Mouse (Mus musculus) forebrain, postnatal 0 days (tissue): ENCODE measurements around the gene Lgi2. TPM values are rescaled to one million over a fixed set of nuclear protein-coding genes. Genes with fewer than 3 reads are reported as not detected.

Source experiments
- ATAC-seq: fragments of 200-750 bp; cut with Nextera tagmentation; 2 replicates; pipeline ENCODE4 v1.8.0; 2017; ENCODE audit warnings: mild to moderate bottlenecking, moderate library complexity
- DNase-seq: peaks from one replicate; pipeline ENCODE4 v3.0.0-alpha.2; 2015
- H3K27ac ChIP-seq: fragments of 300-500 bp; sonication (generic); 2 replicates; pipeline ENCODE4 v1.5.1; 2014; ENCODE audit warnings: low read depth, mild to moderate bottlenecking, antibody characterized with exemption, low read length, moderate library complexity, mixed read lengths
- H3K27me3 ChIP-seq: fragments of 300-500 bp; sonication (generic); 2 replicates; pipeline ENCODE4 v1.6.1; 2014; ENCODE audit warnings: mild to moderate bottlenecking, low read length, mixed read lengths; ENCODE audit not compliant: insufficient read depth
- H3K36me3 ChIP-seq: fragments of 300-500 bp; sonication (generic); 2 replicates; pipeline ENCODE4 v1.6.1; 2014; ENCODE audit warnings: mild to moderate bottlenecking, moderate library complexity; ENCODE audit not compliant: insufficient read depth
- H3K4me1 ChIP-seq: fragments of 300-500 bp; sonication (generic); 2 replicates; pipeline ENCODE4 v1.6.1; 2014; ENCODE audit warnings: antibody characterized with exemption; ENCODE audit not compliant: insufficient read depth
- H3K4me2 ChIP-seq: fragments of 300-500 bp; sonication (generic); 2 replicates; pipeline ENCODE4 v1.6.1; 2014; ENCODE audit warnings: low read depth, mild to moderate bottlenecking, moderate library complexity
- H3K4me3 ChIP-seq: fragments of 300-500 bp; sonication (generic); 2 replicates; pipeline ENCODE4 v1.5.1; 2014; ENCODE audit warnings: low read depth, low read length, mixed read lengths
- H3K9ac ChIP-seq: fragments of 300-500 bp; sonication (generic); 2 replicates; pipeline ENCODE4 v1.6.1; 2014; ENCODE audit warnings: mild to moderate bottlenecking
- H3K9me3 ChIP-seq: fragments of 300-500 bp; sonication (generic); 2 replicates; pipeline ENCODE4 v1.6.1; 2016; ENCODE audit warnings: low read length
- CTCF ChIP-seq: sonication (generic); IDR thresholded peaks from 2 replicates; pipeline ENCODE4 v1.5.1; 2016; ENCODE audit warnings: antibody characterized with exemption, control low read depth, low read depth
- WGBS: fragments of 180-500 bp; shearing (Covaris S2); extraction: QIAGEN DNeasy Blood & Tissue Kit; methylation state at CpG from one replicate; pipeline ENCODE4 v1.1.7; 2014; 5-methylcytosine and 5-hydroxymethylcytosine counted together
- polyA plus RNA-seq: library from polyadenylated mRNA; unstranded; fragments of >200 nt; fragmentation: Nextera tagmentation; extraction: Ambion mirVana; gene quantifications from 2 replicates; pipeline ENCODE4 v1.2.1, GENCODE M21; 2015
- total RNA-seq: library from RNA; depleted of rRNA; stranded (reverse); fragments of >200 nt; gene quantifications from 2 replicates; pipeline ENCODE4 v1.2.3, GENCODE M21; 2014

The Lgi2 gene
- total and polyA plus RNA-seq, 2 experiments from 2014 or later, result 6.1 to 15.1 TPM

DNA sequence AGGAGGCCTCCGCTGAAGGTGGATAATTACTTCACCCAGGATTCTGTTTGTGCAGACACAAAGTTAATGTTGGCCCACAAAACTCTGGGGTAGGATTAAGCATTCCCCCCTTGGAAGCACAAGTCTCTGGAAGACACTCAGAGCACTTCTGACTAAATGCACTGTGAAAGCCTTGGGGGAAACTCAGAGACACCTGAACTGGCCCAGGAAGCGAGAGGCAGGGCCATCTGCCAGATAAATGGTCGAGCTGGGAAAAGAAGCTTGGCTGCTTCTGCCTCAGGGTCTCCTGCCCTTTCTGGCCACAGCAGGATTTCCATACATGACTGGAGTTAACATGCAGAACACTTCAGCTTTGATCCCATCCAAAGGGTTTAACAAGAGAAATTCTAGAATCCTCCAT is 1.9 kb downstream of the Lgi2 start:
- Histone ChIP-seq H3K27me3 (peaks cover 6% of the 10 kb centered on the region), H3K9me3 (no peaks in the 10 kb centered on the region), H3K4me3 (no peak overlapping the region), H3K36me3 (no peaks in the 10 kb centered on the region), H3K27ac (no peak overlapping the region), H3K4me1 (no peaks in the 10 kb centered on the region), H3K9ac (no peak overlapping the region), H3K4me2 (peak overlapping the region; percentile 96; the same call in 1 of the 2 replicates)
- WGBS, result 38% methylated on average over 3 of the region's 3 CpGs
- DNase-seq (no peak), ATAC-seq (no peak)
- TF ChIP-seq CTCF, result no peak

DNA sequence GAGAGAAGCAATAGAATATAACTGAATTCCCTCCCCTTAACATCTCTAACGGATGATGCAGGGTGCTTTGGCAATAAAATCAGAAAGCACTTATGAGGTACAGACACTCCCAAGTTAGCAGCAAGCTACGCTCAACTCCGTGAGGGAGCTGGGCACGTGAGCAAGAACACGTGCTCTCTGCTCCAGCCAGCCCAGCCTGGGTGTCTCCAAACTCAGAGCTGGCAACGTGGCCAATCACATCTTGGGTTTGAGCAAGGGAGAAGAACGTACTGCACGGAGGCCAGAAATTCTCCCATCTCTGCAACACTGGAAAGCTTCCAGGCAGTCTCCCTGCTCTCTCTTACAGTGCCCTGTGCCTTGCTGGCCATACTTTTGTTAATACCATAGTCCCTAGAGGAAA is 6.0 kb downstream of the Lgi2 start:
- Histone ChIP-seq H3K4me2 (no peak overlapping the region), H3K27me3 (peaks cover 3% of the 10 kb centered on the region), H3K9ac (no peak overlapping the region), H3K4me3 (no peak overlapping the region), H3K9me3 (no peaks in the 10 kb centered on the region), H3K36me3 (no peaks in the 10 kb centered on the region), H3K27ac (no peak overlapping the region), H3K4me1 (no peaks in the 10 kb centered on the region)
- DNase-seq (no peak), ATAC-seq (peak; percentile 16; the same call in 1 of the 2 replicates)
- TF ChIP-seq CTCF, result no peak
- WGBS, result 73% methylated on average over 8 of the region's 8 CpGs

DNA sequence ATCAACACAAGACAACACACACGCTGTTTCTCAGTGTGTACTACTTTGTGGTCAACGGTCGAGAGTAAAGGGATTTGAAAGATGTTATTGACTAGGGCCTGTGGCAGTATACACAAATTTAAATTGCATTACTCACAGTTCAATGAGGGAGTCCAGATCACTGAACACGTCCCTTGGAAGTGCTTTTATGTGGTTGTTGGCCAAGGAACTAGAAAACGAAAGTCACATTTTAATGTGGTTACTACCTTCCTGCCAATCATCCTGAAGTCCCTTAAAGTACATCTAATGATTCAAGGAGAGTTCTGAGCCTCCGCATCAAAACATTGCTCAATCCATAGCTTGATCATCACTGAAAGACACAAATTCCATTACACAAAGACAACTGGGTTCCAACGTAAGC is 10.7 kb downstream of the Lgi2 start:
- Histone ChIP-seq H3K27ac (no peak overlapping the region), H3K36me3 (no peaks in the 10 kb centered on the region), H3K4me2 (no peak overlapping the region), H3K4me3 (no peak overlapping the region), H3K9me3 (no peaks in the 10 kb centered on the region), H3K9ac (no peak overlapping the region), H3K4me1 (no peaks in the 10 kb centered on the region), H3K27me3 (no peaks in the 10 kb centered on the region)
- no peak for TF ChIP-seq CTCF
- DNase-seq, result no peak
- WGBS, result 48% methylated on average over 7 of the region's 7 CpGs
- no peak for ATAC-seq

DNA sequence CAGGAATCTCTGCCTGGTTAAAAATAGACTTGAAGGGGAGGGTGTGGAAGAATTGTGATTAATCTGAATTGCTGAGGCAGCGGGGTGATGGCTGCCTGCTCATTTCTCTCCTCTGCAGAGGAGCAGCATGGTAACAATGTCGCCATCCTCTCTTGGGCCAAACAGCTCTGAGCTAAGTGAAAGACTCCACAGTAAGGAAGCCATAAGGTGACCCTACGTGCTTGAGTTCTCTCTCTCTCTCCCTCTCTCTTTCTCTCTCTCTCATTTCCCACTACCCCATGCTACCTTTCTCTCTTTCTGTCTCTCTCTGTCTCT is 15.0 kb downstream of the Lgi2 start:
- no peaks in the 10 kb centered on the region for H3K27me3 ChIP-seq
- H3K4me2 ChIP-seq, result peak overlapping the region; percentile 19; the same call in 1 of the 2 replicates
- 0 out of 2 replicates have a peak overlapping the region, but pooled peaks have one; percentile 10 for H3K9ac ChIP-seq
- ATAC-seq (peak; percentile 62), DNase-seq (no peak)
- H3K4me1 ChIP-seq, result no peaks in the 10 kb centered on the region
- 56% methylated on average over 3 of the region's 3 CpGs for WGBS
- no peak for TF ChIP-seq CTCF
- no peaks in the 10 kb centered on the region for H3K36me3 ChIP-seq
- H3K27ac ChIP-seq, result 0 out of 2 replicates have a peak overlapping the region, but pooled peaks have one; percentile 29
- no peak overlapping the region for H3K4me3 ChIP-seq
- H3K9me3 ChIP-seq, result no peaks in the 10 kb centered on the region

DNA sequence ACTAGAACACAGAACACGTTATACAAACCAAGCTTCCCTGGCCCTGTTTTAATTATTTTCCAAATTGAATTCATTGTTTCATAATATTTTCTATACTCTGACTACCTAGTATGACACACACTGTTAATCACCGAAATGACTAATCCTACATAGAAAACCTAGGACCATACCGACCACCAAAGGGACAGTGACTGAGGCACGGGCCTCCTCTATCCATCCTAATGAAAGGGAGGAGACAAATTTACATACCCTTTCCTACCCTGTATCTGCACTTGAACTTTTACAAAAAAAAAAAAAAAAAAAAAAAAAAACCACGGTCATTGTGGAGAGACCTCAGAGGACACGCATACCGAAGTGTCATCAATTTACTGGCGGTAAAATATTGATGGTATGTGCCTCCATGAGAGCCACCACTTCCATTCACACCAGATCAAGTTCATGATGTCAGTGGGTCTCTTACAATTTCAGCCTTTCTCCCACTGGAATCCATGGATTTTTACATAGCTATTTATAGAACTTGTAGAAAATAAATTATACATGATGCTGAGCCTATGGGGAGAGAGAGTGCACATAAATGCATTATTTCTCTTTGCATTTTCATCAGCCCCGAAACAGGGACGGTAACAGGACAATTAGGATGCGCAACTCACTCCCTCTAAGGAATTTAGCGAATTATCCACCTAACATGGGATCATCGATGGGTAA is 15.5 kb downstream of the Lgi2 start:
- no peak for TF ChIP-seq CTCF

DNA sequence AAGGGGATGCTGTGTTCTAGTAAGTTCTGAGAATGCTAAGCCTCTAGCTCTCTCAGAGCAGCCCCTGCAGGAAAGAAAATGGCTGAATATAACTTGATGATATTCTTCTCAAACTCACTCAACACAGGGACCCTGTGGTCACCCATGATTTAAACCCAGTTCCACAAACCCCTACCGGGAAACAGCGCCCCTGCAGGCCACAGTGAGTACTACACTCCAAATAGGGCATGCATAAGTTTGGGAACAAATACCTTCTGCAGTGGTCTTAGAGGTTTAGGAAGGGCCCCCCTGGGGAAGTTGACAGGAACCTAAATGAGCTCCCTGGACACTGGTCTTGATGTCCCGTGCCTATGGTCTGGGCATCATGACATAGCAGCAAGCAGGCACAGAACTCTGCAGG is 19.3 kb downstream of the Lgi2 start:
- Histone ChIP-seq H3K27me3 (no peaks in the 10 kb centered on the region), H3K4me2 (no peak overlapping the region), H3K9me3 (no peaks in the 10 kb centered on the region), H3K4me3 (no peak overlapping the region), H3K9ac (no peak overlapping the region), H3K27ac (no peak overlapping the region), H3K4me1 (no peaks in the 10 kb centered on the region), H3K36me3 (no peaks in the 10 kb centered on the region)
- DNase-seq (no peak), ATAC-seq (no peak)
- peak; percentile 69 for TF ChIP-seq CTCF
- WGBS, result 42% methylated on average over 3 of the region's 3 CpGs

More for the DNA sequence above, 15.5 kb downstream of the Lgi2 start:
- Histone ChIP-seq H3K27me3 (no peaks in the 10 kb centered on the region), H3K4me2 (peak overlapping the region; percentile 19; the same call in 1 of the 2 replicates), H3K4me1 (no peaks in the 10 kb centered on the region), H3K4me3 (no peak overlapping the region), H3K36me3 (no peaks in the 10 kb centered on the region), H3K9me3 (no peaks in the 10 kb centered on the region), H3K9ac (0 out of 2 replicates have a peak overlapping the region, but pooled peaks have one; percentile 10), H3K27ac (0 out of 2 replicates have a peak overlapping the region, but pooled peaks have one; percentile 29)
- 77% methylated on average over 13 of the region's 13 CpGs for WGBS
- DNase-seq (no peak), ATAC-seq (peak; percentile 52; the same call in 1 of the 2 replicates)

DNA sequence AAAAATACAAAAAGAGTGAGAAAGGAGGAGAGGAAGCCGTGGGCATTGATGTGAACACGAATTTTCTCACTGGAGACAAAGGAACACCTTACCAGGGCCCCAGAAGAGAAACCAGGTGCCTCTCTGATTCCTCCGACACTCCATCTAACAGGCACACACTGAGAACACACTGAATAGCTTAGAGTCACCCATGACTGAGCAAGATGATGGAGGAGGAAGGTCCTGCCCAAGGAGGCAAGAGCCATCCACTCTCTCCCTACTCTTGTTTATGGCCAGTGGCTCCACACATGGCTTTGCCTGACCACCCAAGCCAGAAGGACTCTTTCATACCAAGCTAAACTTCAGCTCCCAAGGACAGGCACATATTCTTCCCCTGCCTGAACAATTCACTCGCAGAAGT is 22.5 kb downstream of the Lgi2 start:
- no peak overlapping the region for H3K9ac ChIP-seq
- H3K4me1 ChIP-seq, result no peaks in the 10 kb centered on the region
- H3K4me2 ChIP-seq, result no peak overlapping the region
- H3K36me3 ChIP-seq, result no peaks in the 10 kb centered on the region
- H3K27me3 ChIP-seq, result no peaks in the 10 kb centered on the region
- DNase-seq (no peak), ATAC-seq (no peak)
- no peak overlapping the region for H3K27ac ChIP-seq
- H3K4me3 ChIP-seq, result no peak overlapping the region
- whole genome bisulfite sequencing, result 80% methylated on average over 4 of the region's 4 CpGs
- no peaks in the 10 kb centered on the region for H3K9me3 ChIP-seq
- no peak for TF ChIP-seq CTCF
